Mouse (Mus musculus) lung, embryonic 15.5 days (tissue): ENCODE data around the gene Wdr70. TPM values are rescaled to one million over a fixed set of nuclear protein-coding genes. Genes with fewer than 3 reads are reported as not detected.
"Not testable (repeated sequence)": the region's sequence is repeated elsewhere in the genome, so short reads cannot be mapped to it uniquely, and the experiment has no call there.

Source experiments
- ATAC-seq: fragments of 200-750 bp; cut with Nextera tagmentation; 2 replicates; pipeline ENCODE4 v1.8.0; 2017; ENCODE audit warnings: moderate number of reproducible peaks, borderline replicate concordance; ENCODE audit not compliant: low FRiP score, low TSS enrichment; ENCODE audit errors: extremely low read depth
- H3K27ac ChIP-seq: fragments of 300-500 bp; sonication (generic); 2 replicates; pipeline ENCODE4 v1.5.1; 2015; ENCODE audit warnings: moderate library complexity, mild to moderate bottlenecking, inconsistent platforms
- H3K27me3 ChIP-seq: fragments of 300-500 bp; sonication (generic); 2 replicates; pipeline ENCODE4 v1.6.1; 2015; ENCODE audit warnings: inconsistent platforms
- H3K36me3 ChIP-seq: fragments of 300-500 bp; sonication (generic); 2 replicates; pipeline ENCODE4 v1.6.1; 2015; ENCODE audit warnings: inconsistent platforms
- H3K4me1 ChIP-seq: fragments of 300-500 bp; sonication (generic); 2 replicates; pipeline ENCODE4 v1.6.1; 2015; ENCODE audit warnings: inconsistent platforms
- H3K4me2 ChIP-seq: fragments of 300-500 bp; sonication (generic); 2 replicates; pipeline ENCODE4 v1.6.1; 2015; ENCODE audit warnings: inconsistent platforms, mild to moderate bottlenecking, moderate library complexity
- H3K4me3 ChIP-seq: fragments of 300-500 bp; sonication (generic); 2 replicates; pipeline ENCODE4 v1.5.1; 2015; ENCODE audit warnings: mild to moderate bottlenecking, inconsistent platforms
- H3K9ac ChIP-seq: fragments of 300-500 bp; sonication (generic); 2 replicates; pipeline ENCODE4 v1.6.1; 2015; ENCODE audit warnings: inconsistent platforms
- H3K9me3 ChIP-seq: fragments of 300-500 bp; sonication (generic); 2 replicates; pipeline ENCODE4 v1.6.1; 2016; ENCODE audit warnings: inconsistent platforms
- WGBS: fragments of 180-500 bp; shearing (Covaris S2); methylation state at CpG from one replicate; pipeline ENCODE4 v1.1.7; 2015; 5-methylcytosine and 5-hydroxymethylcytosine counted together
- polyA plus RNA-seq: library from polyadenylated mRNA; unstranded; fragments of >200 nt; fragmentation: Nextera tagmentation; extraction: Ambion mirVana; gene quantifications from 2 replicates; pipeline ENCODE4 v1.2.1, GENCODE M21; 2015

The Wdr70 gene
- polyA plus RNA-seq = 54.1 and 59.0 TPM in 2 replicates

GRCm38 (mm10) chr15:8098774-8099749, at the start of gene Wdr70:
Gene Wdr70, minus strand, starts transcription at chr15:8099209.
- ATAC-seq = peak; percentile 94
- H3K9me3 ChIP-seq = no peaks in the 10 kb centered on the region
- no peak within 1 kb of the TSS for H3K27ac ChIP-seq
- H3K4me1 ChIP-seq = peaks cover 4% of the 10 kb centered on the region
- 0 out of 2 replicates have a peak, but pooled peaks cover 10% of the 10 kb centered on the region for H3K36me3 ChIP-seq
- peak within 1 kb of the TSS; percentile 59 for H3K4me2 ChIP-seq
- WGBS = 2% methylated on average over 56 of the region's 56 CpGs
- H3K4me3 ChIP-seq = peak within 1 kb of the TSS; percentile 92
- peak within 1 kb of the TSS; percentile 77 for H3K9ac ChIP-seq
- H3K27me3 ChIP-seq = no peaks in the 10 kb centered on the region

GRCm38 (mm10) chr15:8135606-8136005, 36.6 kb upstream of the Wdr70 start:
- no peak overlapping the region for H3K4me2 ChIP-seq
- H3K36me3 ChIP-seq = peaks cover 84% of the 10 kb centered on the region
- no peak overlapping the region for H3K4me3 ChIP-seq
- H3K9me3 ChIP-seq = no peaks in the 10 kb centered on the region
- H3K27me3 ChIP-seq = no peaks in the 10 kb centered on the region
- no peak overlapping the region for H3K27ac ChIP-seq
- ATAC-seq = no peak
- H3K9ac ChIP-seq = no peak overlapping the region
- 70% methylated on average over 5 of the region's 5 CpGs for WGBS
- no peaks in the 10 kb centered on the region for H3K4me1 ChIP-seq

GRCm38 (mm10) chr15:8131761-8132160, 32.8 kb upstream of the Wdr70 start:
- Histone ChIP-seq H3K27me3 (no peaks in the 10 kb centered on the region), H3K4me1 (no peaks in the 10 kb centered on the region), H3K4me2 (no peak overlapping the region), H3K27ac (no peak overlapping the region), H3K9ac (no peak overlapping the region), H3K4me3 (no peak overlapping the region), H3K9me3 (no peaks in the 10 kb centered on the region), H3K36me3 (peaks cover 86% of the 10 kb centered on the region)
- ATAC-seq = no peak

GRCm38 (mm10) chr15:8131268-8131667, 32.3 kb upstream of the Wdr70 start:
- WGBS = 82% methylated on average over 3 of the region's 3 CpGs

GRCm38 (mm10) chr15:8129281-8129680, 30.3 kb upstream of the Wdr70 start:
- no peak overlapping the region for H3K27ac ChIP-seq

More at GRCm38 (mm10) chr15:8131268-8131667, 32.3 kb upstream of the Wdr70 start:
- H3K4me1 ChIP-seq = no peaks in the 10 kb centered on the region
- H3K9me3 ChIP-seq = no peaks in the 10 kb centered on the region
- H3K4me3 ChIP-seq = no peak overlapping the region
- peaks cover 87% of the 10 kb centered on the region for H3K36me3 ChIP-seq
- H3K9ac ChIP-seq = no peak overlapping the region
- ATAC-seq = no peak
- H3K27ac ChIP-seq = no peak overlapping the region
- no peaks in the 10 kb centered on the region for H3K27me3 ChIP-seq
- H3K4me2 ChIP-seq = no peak overlapping the region

GRCm38 (mm10) chr15:8109782-8110181, 10.8 kb upstream of the Wdr70 start:
- Histone ChIP-seq H3K36me3 (peaks cover 27% of the 10 kb centered on the region), H3K4me1 (peaks cover 14% of the 10 kb centered on the region), H3K9me3 (no peaks in the 10 kb centered on the region), H3K9ac (peak overlapping the region; percentile 73), H3K27ac (no peak overlapping the region), H3K4me2 (peak overlapping the region; percentile 75), H3K4me3 (peak overlapping the region; percentile 79), H3K27me3 (no peaks in the 10 kb centered on the region)
- ATAC-seq = no peak
- WGBS = 1% methylated on average over 8 of the region's 8 CpGs

More at GRCm38 (mm10) chr15:8129281-8129680, 30.3 kb upstream of the Wdr70 start:
- Histone ChIP-seq H3K9ac (no peak overlapping the region), H3K9me3 (no peaks in the 10 kb centered on the region), H3K4me1 (no peaks in the 10 kb centered on the region), H3K36me3 (peaks cover 76% of the 10 kb centered on the region), H3K4me3 (no peak overlapping the region), H3K27me3 (no peaks in the 10 kb centered on the region), H3K4me2 (no peak overlapping the region)
- 58% methylated on average over 1 of the region's 1 CpGs for WGBS
- ATAC-seq = no peak

GRCm38 (mm10) chr15:8108966-8109743, 10.1 kb upstream of the Wdr70 start, which contains the start of gene Nup155:
Gene Nup155, plus strand, starts transcription at chr15:8109273.
- peaks cover 24% of the 10 kb centered on the region for H3K36me3 ChIP-seq
- peak; percentile 98 for ATAC-seq
- H3K9ac ChIP-seq = peak within 1 kb of the TSS; percentile 73
- H3K4me1 ChIP-seq = peaks cover 14% of the 10 kb centered on the region
- peak within 1 kb of the TSS; percentile 79 for H3K4me3 ChIP-seq
- peak within 1 kb of the TSS; percentile 78 for H3K27ac ChIP-seq
- H3K4me2 ChIP-seq = peak within 1 kb of the TSS; percentile 75
- no peaks in the 10 kb centered on the region for H3K9me3 ChIP-seq
- H3K27me3 ChIP-seq = no peaks in the 10 kb centered on the region
- under 1% methylated on average over 53 of the region's 54 CpGs for WGBS

- Histone ChIP-seq H3K9ac (peak overlapping the region; percentile 43; the same call in 1 of the 2 replicates), H3K4me2 (peak overlapping the region; percentile 75), H3K4me1 (peaks cover 14% of the 10 kb centered on the region), H3K9me3 (no peaks in the 10 kb centered on the region), H3K27me3 (no peaks in the 10 kb centered on the region), H3K36me3 (peaks cover 18% of the 10 kb centered on the region), H3K4me3 (peak overlapping the region; percentile 79), H3K27ac (peak overlapping the region; percentile 78)
- 42% methylated on average over 19 of the region's 19 CpGs for WGBS
- ATAC-seq = no peak
Measured at GRCm38 (mm10) chr15:8108360-8108965, 9.5 kb upstream of the Wdr70 start.

GRCm38 (mm10) chr15:8101975-8102542, 3.0 kb upstream of the Wdr70 start:
- H3K4me2 ChIP-seq, ATAC-seq: not testable (repeated sequence)
- WGBS = 82% methylated on average over 15 of the region's 15 CpGs

GRCm38 (mm10) chr15:8097853-8098252, 1.2 kb downstream of the Wdr70 start:
- Histone ChIP-seq H3K27me3 (no peaks in the 10 kb centered on the region), H3K4me1 (peaks cover 4% of the 10 kb centered on the region), H3K9me3 (no peaks in the 10 kb centered on the region), H3K27ac (no peak overlapping the region), H3K4me3 (peak overlapping the region; percentile 28), H3K4me2 (peak overlapping the region; percentile 59), H3K36me3 (peaks cover 14% of the 10 kb centered on the region; the same call in 1 of the 2 replicates), H3K9ac (no peak overlapping the region)
- 20% methylated on average over 7 of the region's 7 CpGs for WGBS
- no peak; the same call in 1 of the 2 replicates for ATAC-seq

More at GRCm38 (mm10) chr15:8101975-8102542, 3.0 kb upstream of the Wdr70 start:
- not testable (repeated sequence) for H3K27ac ChIP-seq, H3K27me3 ChIP-seq, H3K9ac ChIP-seq, H3K36me3 ChIP-seq, H3K4me3 ChIP-seq, H3K4me1 ChIP-seq, H3K9me3 ChIP-seq

GRCm38 (mm10) chr15:8092668-8093067, 6.3 kb downstream of the Wdr70 start:
- H3K36me3 ChIP-seq = peaks cover 32% of the 10 kb centered on the region
- not testable (repeated sequence) for H3K27ac ChIP-seq, H3K9me3 ChIP-seq, H3K4me1 ChIP-seq, H3K4me3 ChIP-seq, H3K9ac ChIP-seq, ATAC-seq, H3K4me2 ChIP-seq, H3K27me3 ChIP-seq
- 61% methylated on average over 1 of the region's 1 CpGs for WGBS
